Mouse (Mus musculus) midbrain, embryonic 11.5 days (tissue): ENCODE data around the gene Robo3. TPM values are rescaled to one million over a fixed set of nuclear protein-coding genes. Genes with fewer than 3 reads are reported as not detected.

ENCODE experiments used
- ATAC-seq: fragments of 200-750 bp; cut with Nextera tagmentation; 2 replicates; pipeline ENCODE4 v1.8.0; 2017; ENCODE audit warnings: moderate TSS enrichment, moderate library complexity; ENCODE audit not compliant: low FRiP score
- DNase-seq: peaks from one replicate; pipeline ENCODE4 v3.0.0; 2015; ENCODE audit warnings: low spot score; ENCODE audit errors: missing footprints
- H3K27ac ChIP-seq: fragments of 300-500 bp; sonication (generic); 2 replicates; pipeline ENCODE4 v1.5.1; 2014; ENCODE audit warnings: low read depth, low read length
- H3K27me3 ChIP-seq: fragments of 300-500 bp; sonication (generic); 2 replicates; pipeline ENCODE4 v1.6.1; 2014; ENCODE audit warnings: mild to moderate bottlenecking, low read length, moderate library complexity, mixed read lengths; ENCODE audit not compliant: control insufficient read depth, insufficient read depth
- H3K36me3 ChIP-seq: fragments of 300-500 bp; sonication (generic); 2 replicates; pipeline ENCODE4 v1.6.1; 2014; ENCODE audit warnings: mild to moderate bottlenecking, low read length, moderate library complexity, mixed read lengths; ENCODE audit not compliant: control insufficient read depth, insufficient read depth
- H3K4me1 ChIP-seq: fragments of 300-500 bp; sonication (generic); 2 replicates; pipeline ENCODE4 v1.6.1; 2014; ENCODE audit warnings: low read length; ENCODE audit not compliant: control insufficient read depth, insufficient read depth
- H3K4me2 ChIP-seq: fragments of 300-500 bp; sonication (generic); 2 replicates; pipeline ENCODE4 v1.6.1; 2014; ENCODE audit warnings: mild to moderate bottlenecking, moderate library complexity
- H3K4me3 ChIP-seq: fragments of 300-500 bp; sonication (generic); 2 replicates; pipeline ENCODE4 v1.5.1; 2014; ENCODE audit warnings: low read depth, low read length
- H3K9ac ChIP-seq: fragments of 300-500 bp; sonication (generic); 2 replicates; pipeline ENCODE4 v1.6.1; 2014; ENCODE audit warnings: low read length
- H3K9me3 ChIP-seq: fragments of 300-500 bp; sonication (generic); 2 replicates; pipeline ENCODE4 v1.6.1; 2016; ENCODE audit warnings: low read length; ENCODE audit not compliant: control insufficient read depth
- WGBS: fragments of 180-500 bp; shearing (Covaris S2); extraction: QIAGEN DNeasy Blood & Tissue Kit; methylation state at CpG from one replicate; pipeline ENCODE4 v1.1.7; 2014; 5-methylcytosine and 5-hydroxymethylcytosine counted together
- polyA plus RNA-seq: library from polyadenylated mRNA; unstranded; fragments of >200 nt; fragmentation: Nextera tagmentation; extraction: Ambion mirVana; gene quantifications from 2 replicates; pipeline ENCODE4 v1.2.1, GENCODE M21; 2014

Gene Robo3
- polyA plus RNA-seq, 1 experiment from 2014 or later: 40.1 TPM

DNA sequence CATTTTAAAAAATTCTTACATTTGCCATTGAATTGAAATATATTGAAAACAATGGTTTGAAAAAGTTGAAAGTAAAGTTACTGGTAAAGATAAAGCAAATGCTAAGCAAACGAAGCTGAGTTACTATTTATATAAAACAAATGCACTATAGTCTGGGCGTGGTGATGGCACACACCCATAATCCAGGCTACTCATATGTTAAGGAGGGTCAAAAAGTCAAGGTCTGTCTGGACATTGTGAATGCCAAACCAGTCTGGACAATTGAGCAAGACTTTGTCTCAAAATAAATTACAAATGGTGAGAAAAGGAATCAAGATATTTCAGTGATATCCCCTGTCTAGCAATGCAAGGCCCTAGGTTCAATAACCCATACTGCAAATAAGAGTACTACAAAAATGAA, 42.2 kb downstream of the Robo3 start:
- Histone ChIP-seq H3K36me3 (no peaks in the 10 kb centered on the region), H3K4me1 (no peaks in the 10 kb centered on the region), H3K9me3 (no peaks in the 10 kb centered on the region), H3K9ac (no peak overlapping the region), H3K27me3 (no peaks in the 10 kb centered on the region), H3K4me2 (no peak overlapping the region), H3K4me3 (no peak overlapping the region), H3K27ac (no peak overlapping the region)
- DNase-seq (no peak), ATAC-seq (no peak)
- 71% methylated on average over 2 of the region's 2 CpGs for WGBS

DNA sequence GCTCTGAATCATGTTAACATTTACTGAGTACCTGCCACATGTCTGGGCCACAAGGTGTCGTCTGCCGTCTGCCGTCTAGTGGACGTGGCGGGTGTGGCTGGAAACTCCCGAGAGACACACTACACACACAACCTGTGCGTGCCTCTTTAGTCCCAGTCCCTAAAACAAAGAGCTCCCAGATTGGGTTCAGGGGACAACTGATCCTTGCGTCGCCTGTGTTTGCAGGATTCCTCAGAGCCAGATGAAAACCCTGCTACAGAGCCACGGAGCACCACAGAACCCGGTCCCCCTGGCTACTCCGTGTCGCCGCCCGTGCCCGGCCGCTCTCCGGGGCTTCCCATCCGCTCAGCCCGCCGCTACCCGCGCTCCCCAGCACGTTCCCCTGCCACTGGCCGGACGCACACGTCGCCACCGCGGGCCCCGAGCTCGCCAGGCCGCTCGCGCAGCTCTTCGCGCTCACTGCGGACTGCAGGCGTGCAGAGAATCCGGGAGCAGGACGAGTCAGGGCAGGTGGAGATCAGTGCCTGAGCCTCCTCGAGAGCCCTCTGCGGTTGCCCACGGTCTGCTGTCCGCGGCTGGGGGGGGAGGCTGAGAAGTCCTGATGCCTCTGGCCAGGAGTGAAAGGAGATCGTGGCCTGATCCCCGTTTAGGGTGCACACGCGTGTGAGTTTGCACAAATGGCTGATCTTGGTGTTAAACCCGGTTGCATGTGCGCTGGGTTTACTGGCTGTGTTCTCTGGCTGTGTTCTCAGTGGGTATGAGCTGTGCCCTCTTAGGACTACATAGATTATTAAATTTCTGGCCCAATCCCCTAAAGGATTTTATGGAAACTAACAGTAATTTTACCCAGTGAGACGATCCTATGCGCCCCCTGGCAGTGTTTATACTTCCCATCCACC, 48.5 kb downstream of the Robo3 start:
- whole genome bisulfite sequencing: 11% methylated on average over 54 of the region's 54 CpGs
- peak overlapping the region; percentile 82 for H3K9ac ChIP-seq
- H3K4me3 ChIP-seq: peak overlapping the region; percentile 36
- H3K4me2 ChIP-seq: peak overlapping the region; percentile 78
- no peaks in the 10 kb centered on the region for H3K36me3 ChIP-seq
- ATAC-seq (peak; percentile 89), DNase-seq (peak; percentile 93)
- no peaks in the 10 kb centered on the region for H3K9me3 ChIP-seq
- no peak overlapping the region for H3K27ac ChIP-seq
- H3K4me1 ChIP-seq: peaks cover 2% of the 10 kb centered on the region; the same call in 1 of the 2 replicates
- H3K27me3 ChIP-seq: peaks cover 3% of the 10 kb centered on the region; the same call in 1 of the 2 replicates

DNA sequence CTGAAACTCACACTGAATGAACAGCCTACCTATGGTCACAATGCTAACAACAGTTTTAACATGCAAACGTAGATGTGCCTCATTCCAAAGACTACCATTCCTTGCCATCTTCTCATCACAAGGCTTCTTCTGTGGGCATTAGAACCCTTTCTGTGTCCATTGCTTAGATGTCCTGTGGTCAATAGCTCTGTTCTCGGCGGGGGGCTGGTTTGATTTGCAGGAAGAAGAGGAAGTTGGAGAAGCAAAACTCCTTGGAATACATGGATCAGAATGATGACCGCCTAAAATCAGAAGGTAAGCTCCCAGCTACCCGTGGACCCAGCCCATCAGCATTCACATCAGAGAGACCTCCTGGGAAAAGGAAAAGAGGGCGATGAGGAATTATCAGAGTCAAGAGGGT, 49.9 kb downstream of the Robo3 start:
- Histone ChIP-seq H3K4me3 (no peak overlapping the region), H3K9ac (no peak overlapping the region), H3K9me3 (no peaks in the 10 kb centered on the region), H3K4me2 (no peak overlapping the region), H3K27ac (no peak overlapping the region), H3K4me1 (peaks cover 2% of the 10 kb centered on the region; the same call in 1 of the 2 replicates), H3K27me3 (peaks cover 3% of the 10 kb centered on the region; the same call in 1 of the 2 replicates), H3K36me3 (no peaks in the 10 kb centered on the region)
- no peak for ATAC-seq
- 91% methylated on average over 6 of the region's 6 CpGs for WGBS
- DNase-seq: peak; percentile 80

GRCm38 (mm10) chr9:37375718-37376117, 57.3 kb downstream of the Robo3 start:
- DNase-seq: no peak
- no peak overlapping the region for H3K27ac ChIP-seq
- no peaks in the 10 kb centered on the region for H3K27me3 ChIP-seq
- H3K4me1 ChIP-seq: no peaks in the 10 kb centered on the region
- no peak overlapping the region for H3K9ac ChIP-seq
- no peaks in the 10 kb centered on the region for H3K9me3 ChIP-seq
- H3K36me3 ChIP-seq: no peaks in the 10 kb centered on the region
- no peak overlapping the region for H3K4me3 ChIP-seq
- ATAC-seq: no peak
- H3K4me2 ChIP-seq: no peak overlapping the region
- WGBS: 94% methylated on average over 5 of the region's 5 CpGs

GRCm38 (mm10) chr9:37371232-37371801, 61.7 kb downstream of the Robo3 start:
- H3K4me3 ChIP-seq: no peak overlapping the region
- no peaks in the 10 kb centered on the region for H3K4me1 ChIP-seq
- DNase-seq: peak; percentile 53
- no peak overlapping the region for H3K9ac ChIP-seq
- no peaks in the 10 kb centered on the region for H3K27me3 ChIP-seq
- no peaks in the 10 kb centered on the region for H3K9me3 ChIP-seq
- no peak for ATAC-seq
- H3K27ac ChIP-seq: no peak overlapping the region
- no peak overlapping the region for H3K4me2 ChIP-seq
- WGBS: 84% methylated on average over 7 of the region's 7 CpGs
- H3K36me3 ChIP-seq: no peaks in the 10 kb centered on the region

GRCm38 (mm10) chr9:37368860-37369259, 64.2 kb downstream of the Robo3 start:
- Histone ChIP-seq H3K27me3 (no peaks in the 10 kb centered on the region), H3K9ac (no peak overlapping the region), H3K4me2 (no peak overlapping the region), H3K4me3 (no peak overlapping the region), H3K36me3 (no peaks in the 10 kb centered on the region), H3K9me3 (no peaks in the 10 kb centered on the region), H3K4me1 (no peaks in the 10 kb centered on the region), H3K27ac (no peak overlapping the region)
- 81% methylated on average over 8 of the region's 8 CpGs for WGBS
- peak; percentile 62 for DNase-seq
- ATAC-seq: no peak

- Histone ChIP-seq H3K4me1 (no peaks in the 10 kb centered on the region), H3K9me3 (no peaks in the 10 kb centered on the region), H3K9ac (no peak overlapping the region), H3K4me3 (no peak overlapping the region), H3K4me2 (no peak overlapping the region), H3K27ac (no peak overlapping the region), H3K36me3 (no peaks in the 10 kb centered on the region), H3K27me3 (no peaks in the 10 kb centered on the region)
- peak; percentile 57 for DNase-seq
- ATAC-seq: no peak
- 87% methylated on average over 11 of the region's 11 CpGs for WGBS
These were observed 64.8 kb downstream of the Robo3 start for GRCm38 (mm10) chr9:37368081-37368830.

DNA sequence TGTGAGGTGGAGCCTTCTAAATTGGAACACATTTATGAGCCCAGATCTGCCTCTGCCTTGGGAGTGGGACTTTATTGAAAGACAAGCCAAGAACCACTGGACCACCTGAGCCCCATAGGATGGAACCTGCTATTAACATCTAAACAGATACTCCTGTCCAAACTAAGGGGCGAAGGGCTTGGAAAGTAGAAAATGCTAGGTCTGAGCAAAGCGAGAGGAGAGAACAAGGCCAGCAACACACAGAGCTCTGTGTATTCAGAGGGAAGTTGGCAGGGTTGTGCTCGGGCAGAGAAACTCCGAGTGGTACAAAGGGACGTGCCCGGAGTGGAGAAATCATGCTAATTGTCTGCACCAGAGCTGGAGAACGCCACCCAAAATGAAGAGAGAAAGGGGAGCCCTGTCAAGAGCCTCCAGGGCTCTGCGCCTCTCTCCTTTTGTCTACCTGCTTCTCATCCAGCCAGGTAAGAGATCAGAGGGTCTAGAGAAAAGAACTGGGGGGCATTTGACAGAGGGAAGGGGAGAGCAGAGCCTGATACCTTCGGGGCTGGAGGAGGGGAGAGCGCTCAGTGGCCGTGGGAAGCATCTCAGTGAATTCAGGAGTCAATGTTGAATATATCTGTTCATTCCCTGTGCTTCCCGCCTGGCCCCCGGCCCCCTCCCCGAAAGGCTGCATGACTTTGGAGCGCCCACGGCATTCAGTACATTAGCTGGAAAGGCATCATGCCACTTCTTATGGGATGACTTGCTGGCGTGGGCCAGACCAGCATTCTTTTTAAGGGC, 65.6 kb downstream of the Robo3 start, which contains the start of gene Hepacam:
Hepacam (plus strand) TSS at position 51 of the 780 bp plus-strand sequence.
- Histone ChIP-seq H3K27ac (no peak within 1 kb of the TSS), H3K9ac (no peak within 1 kb of the TSS), H3K36me3 (no peaks in the 10 kb centered on the region), H3K9me3 (no peaks in the 10 kb centered on the region), H3K27me3 (no peaks in the 10 kb centered on the region), H3K4me3 (no peak within 1 kb of the TSS), H3K4me1 (no peaks in the 10 kb centered on the region), H3K4me2 (no peak within 1 kb of the TSS)
- 88% methylated on average over 17 of the region's 17 CpGs for whole genome bisulfite sequencing
- DNase-seq: peak; percentile 81
- ATAC-seq: no peak
